Mouse (Mus musculus) cerebellum, adult 8-10 months (tissue): ENCODE measurements at regions not wholly inside any gene's neighbourhood (a gene's known extent, or its start where the extent isn't known, plus 50 kb on each side); places are given as distances from the start of the nearest gene placed in this dataset.

Experiments
- DNase-seq: peaks from one replicate; pipeline ENCODE4 v3.0.0; 2022

DNA sequence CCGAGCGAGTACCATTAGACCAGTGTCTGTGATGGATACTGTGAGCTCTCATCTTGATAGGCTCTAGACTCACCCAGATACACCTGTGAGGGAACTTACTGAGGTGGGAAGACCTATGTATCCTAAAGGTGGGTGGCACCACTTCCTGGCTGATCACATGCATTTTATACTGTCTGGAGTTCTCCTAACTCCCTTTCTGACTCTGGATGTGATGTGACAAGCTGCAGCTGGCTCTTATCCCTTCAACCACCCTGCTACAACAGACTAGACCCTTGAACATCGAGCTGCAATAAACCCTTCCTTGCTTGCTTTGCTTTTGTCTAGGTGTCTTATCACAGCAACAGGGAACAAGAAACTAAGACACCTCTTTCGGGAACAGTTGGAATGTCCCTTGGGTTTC is 143.3 kb downstream of the Cd24a start:
- no peak for DNase-seq

DNA sequence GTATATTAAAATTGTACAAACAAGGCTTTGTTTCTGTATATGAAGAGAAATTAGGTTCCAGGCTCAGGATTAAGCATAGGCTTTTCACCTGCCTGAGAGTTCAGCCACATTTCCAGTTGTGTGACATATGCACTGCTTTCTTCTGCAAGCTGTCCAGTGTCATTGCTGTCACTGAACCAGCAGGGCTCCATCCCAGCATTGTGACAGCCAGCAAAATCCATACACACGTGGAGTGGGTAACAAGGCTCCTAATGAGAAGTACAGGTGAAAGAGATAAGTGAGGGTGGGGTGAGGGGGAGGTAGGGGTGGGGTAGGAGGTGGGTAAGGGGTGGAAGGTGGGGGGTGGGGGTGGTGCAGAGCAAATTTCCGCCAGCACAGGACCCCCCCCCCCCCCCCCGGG is 144.1 kb downstream of the Cd24a start:
- DNase-seq: no peak

DNA sequence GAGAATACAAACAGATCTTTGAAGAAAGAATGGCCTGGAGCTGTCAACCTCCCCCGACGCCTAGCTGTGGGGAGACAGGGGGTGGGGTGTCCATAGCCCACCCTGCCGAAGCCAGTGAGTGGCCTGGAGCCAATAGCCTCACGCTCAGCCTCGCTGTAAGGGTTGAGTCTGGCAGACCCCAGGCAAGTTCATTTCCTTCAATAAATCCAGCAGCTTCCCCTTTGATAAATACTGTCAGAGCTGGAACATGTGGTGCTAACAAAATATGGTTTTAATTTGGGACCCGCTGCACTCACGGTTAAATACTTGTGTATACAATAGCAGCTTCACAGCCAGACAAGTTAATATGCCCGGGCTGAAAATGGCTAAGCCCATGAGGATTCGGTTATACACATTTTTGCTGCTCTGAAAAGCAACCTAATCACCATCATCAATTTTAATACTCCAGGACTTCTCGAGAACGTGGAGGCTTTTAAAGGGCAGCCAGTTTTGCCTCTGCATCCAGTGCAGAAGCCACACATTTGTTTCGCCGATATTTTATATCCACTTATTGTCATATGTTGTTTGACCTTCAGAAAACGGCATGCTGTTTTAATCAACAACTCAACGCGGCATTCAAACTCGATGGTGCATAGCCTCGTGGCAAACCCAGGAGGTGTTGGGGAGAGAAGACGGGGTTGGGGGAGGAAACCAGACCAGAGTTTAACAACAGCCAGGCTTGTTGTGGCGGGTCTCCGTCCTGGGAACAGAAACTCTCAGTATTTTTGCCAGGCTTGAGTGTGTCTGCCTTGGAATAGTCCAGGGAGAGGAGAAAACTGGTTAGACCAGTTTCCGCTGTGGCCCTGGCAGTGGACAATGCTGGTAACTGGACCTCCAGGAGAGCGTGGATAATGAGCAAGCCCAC is 144.9 kb downstream of the Cd24a start:
- no peak for DNase-seq

DNA sequence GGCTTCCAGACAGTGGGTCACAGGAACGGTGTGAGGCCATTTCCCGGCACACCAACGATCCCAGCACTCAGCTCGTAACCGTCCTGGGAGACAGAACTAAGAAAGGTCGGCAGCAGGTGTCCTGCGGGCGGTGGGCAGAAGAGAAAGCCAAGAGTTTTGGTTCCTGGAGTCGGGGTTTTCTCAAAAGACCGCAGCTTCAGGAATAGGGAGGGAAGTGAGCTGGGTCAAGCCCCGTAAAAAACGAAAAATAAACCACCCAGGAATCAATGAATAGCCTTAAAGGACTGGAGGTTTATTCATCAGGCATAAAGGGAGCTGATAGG is 145.5 kb downstream of the Cd24a start:
- DNase-seq: peak; percentile 0

DNA sequence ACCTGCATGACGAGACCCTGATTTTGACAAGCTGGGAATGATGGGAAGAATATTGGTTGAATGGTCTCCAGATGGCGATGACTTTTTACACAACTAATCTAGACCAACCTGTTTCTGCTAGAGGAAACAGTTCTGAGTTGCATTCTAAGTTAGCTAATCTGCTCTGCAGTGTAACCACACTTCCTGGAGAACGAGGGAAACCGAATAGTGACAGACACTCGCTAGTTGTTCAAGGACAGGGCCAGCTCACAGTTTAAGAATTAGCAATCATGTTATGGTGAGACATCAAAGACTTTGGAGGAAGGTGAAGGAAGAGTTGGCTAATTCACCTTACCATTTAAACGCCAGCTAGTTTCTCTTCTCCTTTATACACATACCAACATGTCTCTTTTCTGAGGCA is 149.7 kb downstream of the Cd24a start:
- DNase-seq: no peak

DNA sequence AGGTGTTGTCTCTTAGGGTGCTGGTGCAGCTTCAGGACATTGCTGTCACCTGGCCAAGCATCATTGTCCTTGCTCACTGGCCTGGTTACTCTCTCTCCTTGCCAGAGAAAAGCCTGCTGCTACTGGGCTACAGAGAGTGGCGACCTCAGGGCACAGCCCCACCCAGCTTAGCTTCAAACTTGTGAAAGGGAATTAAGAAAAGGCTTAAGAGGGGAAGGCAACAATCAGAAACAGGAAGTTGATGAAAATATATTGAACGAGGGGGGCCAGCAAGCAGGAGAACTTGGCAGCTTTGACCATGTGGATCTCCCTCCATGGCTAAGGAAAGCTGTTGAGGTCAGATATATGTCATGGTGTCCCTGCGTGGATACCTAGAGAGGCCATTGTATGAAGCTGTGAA is 151.1 kb downstream of the Cd24a start:
- no peak for DNase-seq

DNA sequence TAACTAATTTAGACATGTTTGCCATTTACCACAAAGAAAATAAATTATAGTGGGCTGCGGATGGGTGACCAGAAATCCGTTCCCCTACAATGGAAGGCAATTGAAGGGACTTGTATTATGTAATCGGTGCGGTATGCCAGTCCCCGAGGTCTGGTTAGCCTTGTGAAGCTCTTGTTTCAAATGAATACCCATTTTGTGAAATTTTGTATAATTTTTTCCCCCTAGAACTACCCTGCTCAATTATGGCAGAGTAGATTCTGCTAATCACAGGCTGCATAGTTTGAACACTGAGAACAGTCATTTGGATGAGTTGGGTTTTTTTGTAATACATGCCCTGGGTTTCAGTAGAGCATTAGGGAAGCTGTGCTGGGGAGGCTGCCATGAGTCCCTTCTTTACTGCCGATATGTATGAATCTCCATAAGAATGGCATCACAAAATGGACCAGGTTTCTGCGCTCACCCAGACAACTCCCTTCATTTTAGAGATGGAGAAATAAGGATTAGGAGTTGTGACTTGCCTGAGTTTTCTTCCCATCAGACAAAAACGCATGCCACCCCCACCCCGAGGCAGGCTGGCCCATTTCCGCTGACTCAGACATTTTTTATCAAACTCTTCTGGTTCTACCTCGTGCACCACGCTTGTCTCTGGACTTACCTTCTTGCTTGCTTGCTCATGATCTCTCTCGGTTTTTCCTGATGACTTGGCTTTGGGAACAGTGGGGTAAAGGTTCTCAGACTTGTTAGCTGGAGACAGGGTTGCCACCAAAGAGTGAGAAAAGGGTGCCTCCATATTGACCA is 155.7 kb downstream of the Cd24a start:
- no peak for DNase-seq

DNA sequence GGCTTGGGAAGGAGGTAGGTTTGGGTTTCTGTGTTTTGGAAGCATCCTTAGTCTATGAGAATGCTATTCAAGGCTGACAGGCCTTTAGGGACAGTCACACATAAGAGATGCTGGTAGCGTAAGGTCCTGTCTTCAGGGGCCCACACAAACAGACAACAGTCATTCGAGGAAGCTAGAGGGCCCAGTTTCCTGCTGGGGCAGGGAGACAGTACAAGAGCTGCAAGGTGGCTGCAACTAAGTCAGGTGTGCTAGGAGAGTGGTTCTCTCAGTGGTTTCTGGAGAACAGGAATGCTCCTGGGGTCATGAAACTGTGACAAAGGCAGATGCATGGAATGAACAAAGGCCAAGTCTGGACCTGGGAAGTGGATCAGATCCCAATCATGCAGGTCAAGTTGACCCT is 161.1 kb downstream of the Cd24a start:
- no peak for DNase-seq

DNA sequence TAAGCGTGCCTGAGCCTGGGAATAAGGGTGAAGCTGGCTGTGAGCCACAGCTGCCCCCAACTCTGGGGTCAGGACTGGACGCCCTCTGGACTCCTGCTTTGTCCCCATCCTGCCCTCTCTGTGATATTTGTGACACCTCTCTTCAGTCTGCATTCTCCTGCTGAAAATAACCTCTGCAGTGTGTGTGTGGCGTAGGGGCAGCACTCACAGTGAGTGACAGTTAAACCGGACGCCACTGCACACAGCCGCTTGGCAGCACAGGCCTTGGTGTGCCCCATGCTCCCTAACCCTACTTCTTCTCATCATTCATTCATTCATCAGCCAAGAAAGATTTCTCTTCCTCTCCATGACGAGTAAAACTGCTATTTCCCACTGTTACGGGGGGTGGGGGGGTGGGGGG is 161.6 kb downstream of the Cd24a start:
- no peak for DNase-seq

DNA sequence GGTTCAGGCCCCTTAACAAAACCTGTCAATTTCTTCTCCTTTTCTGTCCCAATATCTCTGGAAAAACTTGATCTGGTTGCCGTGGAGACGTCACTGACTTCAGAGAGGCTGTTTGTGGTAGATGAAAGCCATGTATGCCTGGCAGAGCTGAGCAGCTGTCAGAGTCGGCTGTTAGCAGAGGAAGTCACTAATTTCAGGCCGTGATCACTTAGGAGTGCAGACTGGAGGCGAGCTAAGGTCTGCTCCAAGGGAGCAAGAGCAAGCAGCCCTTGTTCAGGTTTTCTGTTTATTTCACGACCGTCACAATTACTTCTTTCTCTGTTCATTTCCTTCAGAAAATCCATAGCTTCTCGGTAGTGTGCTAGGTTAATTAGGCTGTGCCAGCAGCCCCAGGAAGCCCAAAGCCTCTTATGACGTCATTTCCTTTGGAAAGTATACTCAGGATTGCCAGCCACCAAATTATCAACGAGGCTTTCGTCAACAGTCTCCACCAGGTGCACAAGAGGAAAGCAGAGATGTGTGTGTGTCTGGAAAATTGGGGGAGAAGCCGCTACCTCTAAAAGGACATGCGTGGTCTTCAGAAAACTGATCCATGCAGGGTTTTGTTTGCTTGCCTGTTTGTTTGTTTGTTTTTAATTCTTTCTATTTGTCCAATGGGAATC is 161.2 kb downstream of the Qrsl1 start:
- DNase-seq: no peak

DNA sequence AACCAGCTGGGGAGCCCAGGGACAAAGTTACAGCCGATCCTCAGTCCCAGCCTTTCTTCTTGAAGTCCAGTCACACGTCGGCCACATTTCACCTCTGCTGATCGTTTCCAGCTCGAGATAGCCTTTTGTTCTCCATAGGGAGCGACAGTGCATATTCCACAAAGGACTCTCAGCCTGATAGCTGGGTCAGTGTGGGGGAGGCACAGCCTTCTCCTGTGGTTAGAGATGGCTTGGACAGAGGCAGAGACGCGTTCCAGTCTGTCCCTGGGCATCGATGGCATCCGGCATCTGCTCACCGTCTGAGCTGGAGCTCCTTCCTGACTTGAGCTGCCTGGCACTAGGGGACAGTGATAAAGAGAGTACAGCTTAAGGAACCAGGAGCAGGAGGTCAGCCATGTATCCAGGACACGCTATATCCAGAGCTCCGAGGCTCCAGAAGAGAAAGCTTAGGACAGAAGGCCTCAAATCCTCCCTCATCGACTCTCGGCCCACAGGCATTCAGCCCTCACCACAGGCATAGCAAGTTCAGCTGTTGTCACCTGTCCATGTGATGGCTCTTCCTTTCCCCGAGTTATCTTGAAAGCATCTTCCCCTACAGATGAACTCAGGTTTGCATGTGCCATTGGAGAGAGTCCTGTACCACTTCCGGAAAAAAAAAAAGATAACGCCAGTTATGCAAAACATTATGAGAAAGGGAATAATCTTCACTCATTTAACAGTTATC is 160.0 kb downstream of the Qrsl1 start:
- DNase-seq: no peak

DNA sequence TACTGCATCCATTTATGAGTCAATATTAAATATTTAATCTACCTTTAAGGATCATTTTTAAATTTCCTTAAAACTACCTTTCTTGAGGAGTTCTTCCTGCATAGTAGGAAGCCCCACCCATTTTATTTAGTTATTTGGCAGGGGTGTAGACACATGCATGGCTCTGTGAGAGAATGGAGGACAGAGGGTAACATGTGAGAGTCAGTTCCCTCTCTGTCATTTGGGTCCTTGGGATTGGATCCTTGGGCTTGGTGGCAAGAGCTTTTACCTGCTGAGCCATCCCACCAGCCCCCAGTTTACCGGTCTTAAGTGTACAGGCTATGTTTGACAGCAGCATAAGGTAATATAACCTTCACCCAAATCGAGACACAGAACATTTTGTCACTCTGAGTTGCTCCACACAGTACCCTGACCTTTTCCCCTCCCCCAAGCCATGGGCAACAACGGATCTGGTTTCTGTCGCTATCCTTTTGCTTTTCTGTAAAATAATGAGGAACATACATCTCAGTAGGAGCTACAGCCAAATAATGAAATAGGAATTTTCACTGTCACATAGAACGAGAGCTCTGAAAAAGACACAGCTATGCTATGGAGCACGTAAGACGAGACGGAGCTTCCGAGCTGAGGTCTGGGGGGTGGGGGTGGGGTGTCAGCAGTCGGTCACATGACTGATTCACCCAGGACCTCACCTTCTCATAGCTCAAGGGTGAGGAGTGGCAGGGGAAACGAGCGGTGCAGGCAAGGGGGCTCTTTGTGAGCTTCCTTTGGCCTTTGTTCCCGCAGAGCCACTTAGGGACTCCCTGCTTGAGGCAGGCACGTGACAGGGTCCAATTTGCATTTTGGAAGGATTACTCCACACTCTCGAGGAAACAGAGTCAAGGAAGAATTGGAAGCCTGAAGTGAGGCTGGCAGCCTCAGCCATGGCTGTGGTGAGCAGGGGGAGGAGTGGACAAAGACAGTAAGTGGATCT is 159.2 kb downstream of the Qrsl1 start:
- DNase-seq: no peak

DNA sequence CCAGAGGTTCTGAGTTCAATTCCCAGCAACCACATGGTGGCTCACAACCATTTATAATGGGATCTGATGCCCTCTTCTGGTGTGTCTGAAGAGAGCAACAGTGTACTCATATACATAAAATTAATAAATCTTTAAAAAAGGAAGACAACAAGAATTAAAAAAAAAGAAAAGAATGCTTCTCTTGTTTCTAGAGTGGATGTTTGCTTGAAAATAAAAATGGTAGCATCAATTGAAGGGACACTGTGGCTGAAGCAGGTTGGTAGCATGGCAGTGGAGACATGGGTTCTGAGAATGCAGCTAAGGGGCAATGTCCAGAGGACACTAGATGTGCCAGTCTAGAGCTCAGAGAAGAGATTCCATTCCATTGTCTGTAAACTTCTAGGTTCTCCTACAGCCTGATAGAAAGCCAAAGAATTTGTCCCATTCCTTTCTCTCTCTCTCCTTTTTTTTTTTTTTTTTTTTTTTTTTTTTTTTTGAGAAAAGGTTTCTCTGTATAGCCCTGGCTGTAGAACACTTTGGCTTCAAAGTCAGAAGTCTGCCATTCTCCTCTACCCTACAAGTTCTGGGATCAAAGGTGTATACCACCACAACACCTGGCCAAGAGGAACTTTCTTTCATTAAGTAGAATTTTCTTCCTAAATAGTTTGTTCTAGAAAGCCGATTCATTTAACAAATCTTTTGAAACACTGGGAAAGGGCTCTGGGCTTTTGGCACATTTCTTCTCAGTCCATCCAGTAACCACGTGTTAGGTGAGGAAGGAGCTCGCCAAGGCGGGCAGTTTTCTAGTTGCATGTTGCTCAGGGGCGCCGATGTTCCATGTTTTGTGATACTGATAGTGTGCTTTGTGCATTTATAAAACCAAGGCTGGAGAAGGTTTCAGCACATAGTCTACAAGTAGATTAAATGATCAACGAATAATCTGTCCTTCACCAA is 158.1 kb downstream of the Qrsl1 start:
- no peak for DNase-seq

DNA sequence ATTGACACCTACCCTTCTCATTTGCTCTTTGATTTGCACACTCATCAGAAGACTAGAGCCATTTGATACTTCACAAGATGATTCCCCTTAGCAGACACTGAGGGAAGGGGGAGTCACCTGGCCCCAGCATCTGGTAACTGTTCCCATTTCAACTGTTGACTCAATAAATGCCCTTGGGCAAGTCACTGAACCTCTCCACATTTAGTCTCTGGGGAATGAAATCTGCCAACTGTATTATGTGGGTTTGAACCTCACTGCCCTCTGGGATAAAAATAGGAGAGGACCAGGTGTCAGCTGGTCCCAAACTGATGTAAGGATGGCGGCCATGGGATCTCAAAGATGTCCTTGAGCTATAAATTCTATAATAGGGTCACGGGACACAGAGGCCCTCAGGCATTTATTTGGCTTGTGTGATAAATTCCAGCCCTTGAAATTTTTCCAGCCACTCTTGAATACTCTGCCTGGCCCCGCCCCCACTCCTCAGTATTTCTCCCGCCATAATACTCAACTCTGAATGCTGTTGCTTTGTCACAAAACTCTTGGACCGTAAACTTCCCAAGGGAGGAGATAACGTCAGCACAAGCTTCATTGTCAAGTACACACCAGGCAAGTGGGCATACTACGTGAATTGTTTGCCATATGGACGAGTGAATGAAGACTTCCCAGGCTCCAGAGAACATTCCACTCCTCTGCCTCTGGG is 155.5 kb downstream of the Qrsl1 start:
- no peak for DNase-seq

DNA sequence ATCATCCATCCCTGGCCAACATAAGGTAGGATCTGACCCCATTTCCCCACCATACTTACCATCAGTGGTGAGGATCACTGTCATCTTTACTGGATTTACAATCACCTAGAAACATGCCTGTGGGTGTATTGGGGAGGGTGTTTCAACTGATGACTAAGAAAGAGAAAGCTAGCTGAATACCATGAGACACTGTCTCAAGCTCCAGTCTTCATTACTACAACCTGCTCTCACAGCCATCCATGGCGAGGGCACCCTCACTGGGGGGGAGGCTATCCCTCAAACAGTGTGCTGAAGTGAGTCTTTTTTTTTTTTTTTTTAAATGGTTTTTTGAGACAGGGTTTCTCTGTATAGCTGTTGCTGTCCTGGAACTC is 154.9 kb downstream of the Qrsl1 start:
- no peak for DNase-seq

DNA sequence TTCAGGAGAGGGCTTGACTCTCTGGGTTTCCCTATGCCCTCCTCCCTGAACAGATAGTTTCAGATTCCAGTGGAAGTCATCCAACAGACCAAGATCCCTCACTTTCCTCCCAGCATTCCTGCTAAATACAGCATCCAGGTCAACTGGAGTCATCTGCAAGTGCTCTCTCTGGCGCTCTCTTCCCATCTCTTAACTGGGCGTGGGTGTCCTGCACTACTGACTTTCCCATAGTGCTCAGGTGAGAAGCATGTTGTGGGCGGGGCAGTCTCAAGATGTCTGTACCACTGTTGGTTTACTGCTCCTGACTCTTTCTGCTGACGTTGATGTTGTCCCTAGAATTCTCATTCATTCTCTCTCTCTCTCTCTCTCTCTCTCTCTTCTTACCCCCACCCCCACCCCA is 154.0 kb downstream of the Qrsl1 start:
- no peak for DNase-seq

DNA sequence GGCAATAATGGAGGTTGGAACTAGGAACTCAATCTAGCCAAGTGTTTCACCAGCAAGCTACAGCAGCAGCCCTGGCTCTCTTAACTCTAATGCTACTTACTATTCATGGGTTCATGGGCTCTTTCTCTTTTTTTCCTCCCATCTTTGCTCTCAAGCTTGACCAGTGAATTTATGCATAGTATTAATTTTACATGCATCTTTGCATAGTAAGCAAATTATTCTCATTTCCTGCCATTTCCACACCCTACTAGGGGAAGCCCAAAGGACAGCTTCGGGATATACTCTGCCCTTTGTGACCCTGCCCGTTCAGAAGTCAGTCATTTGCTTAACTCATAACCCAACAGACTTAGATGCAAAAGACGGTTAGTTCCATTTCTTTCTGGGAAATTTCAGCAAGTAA is 153.2 kb downstream of the Qrsl1 start:
- DNase-seq: no peak

DNA sequence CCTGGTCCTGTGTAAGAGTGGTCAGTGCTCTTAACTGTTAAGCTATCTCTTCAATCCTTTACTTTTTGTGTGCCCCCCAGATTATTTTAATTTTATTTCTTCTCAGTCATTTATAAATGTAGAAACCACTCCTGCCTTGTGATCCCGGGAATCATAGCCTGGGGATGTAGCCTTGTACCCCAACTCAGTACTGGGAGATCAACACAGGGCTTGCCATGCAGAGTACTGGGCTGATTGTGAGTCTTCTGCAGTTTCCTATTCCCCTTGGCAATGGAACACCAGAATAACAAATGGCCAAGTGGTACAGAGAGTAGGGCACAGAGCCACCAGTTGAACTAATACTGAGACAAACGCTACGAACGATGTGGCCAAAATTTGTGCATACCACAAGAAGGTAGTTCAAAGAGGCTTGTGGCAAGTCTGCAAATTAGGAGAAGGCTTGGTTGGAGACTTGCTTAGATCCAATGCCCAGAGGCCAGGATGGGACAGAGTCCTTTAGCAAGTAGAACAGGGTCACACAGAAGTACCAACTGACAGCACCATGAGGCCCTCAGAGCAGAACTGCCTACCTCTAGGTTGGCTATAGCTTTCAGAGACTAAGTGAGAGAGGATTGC is 151.9 kb downstream of the Qrsl1 start:
- DNase-seq: no peak

DNA sequence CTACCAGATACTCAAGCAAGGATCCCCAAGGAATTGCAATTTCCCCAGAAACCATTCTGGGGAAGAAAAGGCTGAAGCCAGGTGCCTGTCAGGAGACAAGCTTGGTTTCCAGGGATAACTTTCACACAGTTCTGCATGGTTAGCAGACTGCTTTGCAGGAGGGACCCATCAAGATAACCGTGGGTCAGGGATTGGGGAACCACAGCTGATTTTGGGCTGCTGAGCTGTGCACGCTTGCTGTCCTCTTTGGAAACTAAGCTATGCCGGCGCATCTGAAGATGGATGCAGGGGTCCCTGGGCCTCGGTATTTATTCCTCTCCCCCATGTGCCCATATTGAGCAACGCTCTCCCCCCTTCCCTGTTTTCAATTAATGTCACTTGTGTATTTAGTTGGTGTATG is 151.1 kb downstream of the Qrsl1 start:
- DNase-seq: no peak

DNA sequence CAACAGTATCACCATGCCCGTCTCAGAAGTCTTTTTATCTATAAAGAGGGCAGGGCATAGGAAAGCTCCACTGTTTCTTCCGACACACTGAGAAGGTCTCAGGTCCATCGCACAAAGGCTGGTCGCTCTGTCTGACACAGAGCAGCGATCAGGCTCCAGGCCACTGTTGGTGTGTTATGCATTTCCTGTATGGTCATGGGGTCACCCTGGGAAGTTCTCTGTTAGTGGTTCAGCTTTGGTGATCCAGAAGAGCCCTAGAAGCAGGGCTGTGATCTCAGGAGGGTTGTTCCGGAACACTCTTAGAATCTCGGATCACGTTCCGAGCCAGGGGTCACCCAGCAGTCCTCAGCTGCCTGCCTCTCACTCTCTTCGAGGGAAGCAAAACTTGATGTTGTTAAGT is 150.7 kb downstream of the Qrsl1 start:
- DNase-seq: no peak
